15 mouse cellular contexts compared by ENCODE assay signal in genomic region chr7:16003032-16003431, GRCm38 (mm10). TPM values are rescaled to one million over a fixed set of nuclear protein-coding genes. Genes with fewer than 3 reads are reported as not detected.
DNase-seq lines count a peak whose midpoint lies in the region; ATAC-seq and TF ChIP-seq lines count a peak whose summit lies in the region.
"Had no signal": no experiment of that assay in that cellular context is flagged by ENCODE, and none has a peak within 500 bp of the region (broad histone marks: within the 10 kb centered on the region; RNA-seq: fewer than 3 reads in every experiment).

No protein-coding gene starts in this region.

- no peak overlapping the region for H3K4me2 ChIP-seq in liver, embryonic 11.5 days

- ATAC-seq in liver, embryonic 11.5 days (replicated peaks; ENCODE audit: low FRiP score): 0 out of 2 replicates have a peak, but pooled peaks have one; percentile 32
- ATAC-seq in megakaryocyte-erythroid progenitor cell, adult 5-6 weeks (replicated peaks; ENCODE audit: low FRiP score, low TSS enrichment, poor library complexity, severe bottlenecking): peak; percentile 51
- ATAC-seq: inflammation-experienced regulatory T-cells, adult 6 months had no signal

- no peak for TF ChIP-seq CTCF in gastrocnemius, adult 2 months (IDR thresholded peaks at IDR 0.05)
- TF ChIP-seq CTCF in embryonic fibroblast, embryonic 13.5 days (IDR thresholded peaks at IDR 0.05; ENCODE audit: borderline replicate concordance, insufficient read depth, low read length): no peak

- no peaks in the 10 kb centered on the region for H3K9me3 ChIP-seq in liver, embryonic 11.5 days (ENCODE audit: control insufficient read depth, low read length)
- H3K9me3 ChIP-seq: G1E had no signal

- TF ChIP-seq POLR2A in embryonic fibroblast, embryonic 13.5 days (IDR thresholded peaks at IDR 0.05; ENCODE audit: low read depth, low read length): no peak

- intact Hi-C loops in gastrocnemius, adult 2 months (cut with DNase I): no loop called here

- no peak overlapping the region for H3K9ac ChIP-seq in liver, embryonic 11.5 days (ENCODE audit: low read depth, low read length)

- H3K27me3 ChIP-seq in liver, embryonic 11.5 days (replicated peaks; ENCODE audit: control insufficient read depth, insufficient read depth, low read length): no peaks in the 10 kb centered on the region

- no peak for DNase-seq in gastrocnemius, adult 2 months
- no peak for DNase-seq in gastrocnemius, postnatal 10 days
- DNase-seq in liver, embryonic 11.5 days (ENCODE audit: low spot score): no peak
- DNase-seq in liver: no peak
- DNase-seq in urinary bladder, postnatal 10 days (ENCODE audit: low spot score): no peak
- DNase-seq in ovary, postnatal 14 days (ENCODE audit: low spot score): no peak
- DNase-seq: cerebellum, adult 8-10 months; gastrocnemius, postnatal 36 days; heart, postnatal 4 days; lung, adult 2 months had no signal

- H3K4me1 ChIP-seq in liver, embryonic 11.5 days (replicated peaks; ENCODE audit: control insufficient read depth, insufficient read depth, low read length): peaks cover 18% of the 10 kb centered on the region
- H3K4me1 ChIP-seq in embryonic fibroblast, embryonic 13.5 days (ENCODE audit: control insufficient read depth, insufficient read depth, low read length): peaks cover 8% of the 10 kb centered on the region

- H3K4me3 ChIP-seq in gastrocnemius, adult 2 months: no peak overlapping the region
- H3K4me3 ChIP-seq in liver, embryonic 11.5 days (ENCODE audit: low read depth, low read length): no peak overlapping the region
- no peak overlapping the region for H3K4me3 ChIP-seq in embryonic fibroblast, embryonic 13.5 days (ENCODE audit: insufficient read depth, low read length)

- H3K36me3 ChIP-seq in liver, embryonic 11.5 days (ENCODE audit: control insufficient read depth, insufficient read depth, low read length): 0 out of 2 replicates have a peak, but pooled peaks cover 2% of the 10 kb centered on the region

- 53% methylated on average over 4 of the region's 4 CpGs for WGBS in liver, embryonic 11.5 days

- H3K27ac ChIP-seq in gastrocnemius, adult 2 months: peak overlapping the region; percentile 90
- H3K27ac ChIP-seq in liver, embryonic 11.5 days (ENCODE audit: low read depth, low read length): no peak overlapping the region
- H3K27ac ChIP-seq in embryonic fibroblast, embryonic 13.5 days (ENCODE audit: insufficient read depth, low read length): peak overlapping the region; percentile 69
- H3K27ac ChIP-seq: kidney, postnatal 0 days had no signal

RNA-seq across cellular contexts. Expression of gene Ehd2, which starts 35.7 kb away (rescaled TPM):
- 10 to 100 TPM; 31.4 to 38.7 TPM for total RNA-seq in gastrocnemius, adult 2 months (2021)
- total RNA-seq in gastrocnemius, postnatal 10 days (2021): 100 to 1,000 TPM; 110 to 126 TPM
- polyA plus RNA-seq in liver, embryonic 11.5 days (2014; fragmentation: Nextera tagmentation; extraction: Ambion mirVana): 7.5 and 10.8 TPM in 2 replicates
- polyA plus RNA-seq in embryonic fibroblast, embryonic 13.5 days (2011; ENCODE audit: insufficient read length, low read depth, missing spikeins): 136 and 191 TPM in 2 replicates
- 2.7 and 3.3 TPM in 2 replicates for total RNA-seq in megakaryocyte-erythroid progenitor cell, adult 5-6 weeks (2014; fragmentation: Nextera tagmentation)
- total RNA-seq in megakaryocyte-erythroid progenitor cell, adult 5-6 weeks (2017): 1.4 and 1.5 TPM in 2 replicates

RNA-seq across cellular contexts. Expression of gene Bicra, which starts 44.7 kb away (rescaled TPM):
- 1 to 10 TPM; 6.8 to 7.1 TPM for total RNA-seq in gastrocnemius, adult 2 months (2021)
- 10 to 100 TPM in 1 of 2 experiments, 1 to 10 TPM in 1; 8.2 to 11.5 TPM for total RNA-seq in gastrocnemius, postnatal 10 days (2021)
- polyA plus RNA-seq in liver, embryonic 11.5 days (2014; fragmentation: Nextera tagmentation; extraction: Ambion mirVana): 5.3 and 7.3 TPM in 2 replicates
- polyA plus RNA-seq in embryonic fibroblast, embryonic 13.5 days (2011; ENCODE audit: insufficient read length, low read depth, missing spikeins): 10.8 and 12.1 TPM in 2 replicates
- total RNA-seq in megakaryocyte-erythroid progenitor cell, adult 5-6 weeks (2014; fragmentation: Nextera tagmentation): 12.6 and 21.3 TPM in 2 replicates
- 0.15 and 1.8 TPM in 2 replicates for total RNA-seq in megakaryocyte-erythroid progenitor cell, adult 5-6 weeks (2017)

RNA-seq across cellular contexts. Expression of gene Nop53, which starts 57.2 kb away (rescaled TPM):
- total RNA-seq in gastrocnemius, adult 2 months (2021): 10 to 100 TPM; 85.7 to 97.4 TPM
- 100 to 1,000 TPM; 135 to 141 TPM for total RNA-seq in gastrocnemius, postnatal 10 days (2021)
- 217 and 219 TPM in 2 replicates for polyA plus RNA-seq in liver, embryonic 11.5 days (2014; fragmentation: Nextera tagmentation; extraction: Ambion mirVana)
- polyA plus RNA-seq in embryonic fibroblast, embryonic 13.5 days (2011; ENCODE audit: insufficient read length, low read depth, missing spikeins): 87.7 and 98.1 TPM in 2 replicates
- 117 and 138 TPM in 2 replicates for total RNA-seq in megakaryocyte-erythroid progenitor cell, adult 5-6 weeks (2014; fragmentation: Nextera tagmentation)
- 260 and 313 TPM in 2 replicates for total RNA-seq in megakaryocyte-erythroid progenitor cell, adult 5-6 weeks (2017)

RNA-seq across cellular contexts. Expression of gene Zfp541, which starts 58.6 kb away (rescaled TPM):
- not detected for total RNA-seq in gastrocnemius, adult 2 months (2021)
- total RNA-seq in gastrocnemius, postnatal 10 days (2021): not detected
- not detected in 2 replicates for polyA plus RNA-seq in liver, embryonic 11.5 days (2014; fragmentation: Nextera tagmentation; extraction: Ambion mirVana)
- polyA plus RNA-seq in embryonic fibroblast, embryonic 13.5 days (2011; ENCODE audit: insufficient read length, low read depth, missing spikeins): not detected in 2 replicates
- total RNA-seq in megakaryocyte-erythroid progenitor cell, adult 5-6 weeks (2014; fragmentation: Nextera tagmentation): not detected in 2 replicates
- not detected in 2 replicates for total RNA-seq in megakaryocyte-erythroid progenitor cell, adult 5-6 weeks (2017)
- total RNA-seq: G1E; gastrocnemius, postnatal 36 days; heart, postnatal 4 days had no signal
- polyA plus RNA-seq: G1E had no signal

Comparison
In these comparisons a context has a peak if more than half of its experiments do, and no peak if none do; other contexts are left out.
1. RNA of gene Ehd2, which starts 35.7 kb away (total RNA-seq): 110 to 126 TPM in gastrocnemius, postnatal 10 days and 31.4 to 38.7 TPM in gastrocnemius, adult 2 months; 1.4 to 3.3 TPM in megakaryocyte-erythroid progenitor cell, adult 5-6 weeks; every median in the first group is over 4 times any median in the second.